Mouse (Mus musculus) urinary bladder, adult 2 months (tissue): ENCODE measurements around the gene Thumpd1. TPM values are rescaled to one million over a fixed set of nuclear protein-coding genes. Genes with fewer than 3 reads are reported as not detected.

ENCODE experiments used
- DNase-seq: peaks from one replicate; pipeline ENCODE4 v3.0.0; 2022; ENCODE audit warnings: low spot score
- polyA plus RNA-seq: library from polyadenylated mRNA; depleted of rRNA; stranded (reverse); fragments of >200 nt; gene quantifications from 2 replicates; pipeline ENCODE4 v1.2.3, GENCODE M21; 2012; rRNA removed

Thumpd1 gene
- polyA plus RNA-seq, 1 experiment: 29.7 TPM

DNA sequence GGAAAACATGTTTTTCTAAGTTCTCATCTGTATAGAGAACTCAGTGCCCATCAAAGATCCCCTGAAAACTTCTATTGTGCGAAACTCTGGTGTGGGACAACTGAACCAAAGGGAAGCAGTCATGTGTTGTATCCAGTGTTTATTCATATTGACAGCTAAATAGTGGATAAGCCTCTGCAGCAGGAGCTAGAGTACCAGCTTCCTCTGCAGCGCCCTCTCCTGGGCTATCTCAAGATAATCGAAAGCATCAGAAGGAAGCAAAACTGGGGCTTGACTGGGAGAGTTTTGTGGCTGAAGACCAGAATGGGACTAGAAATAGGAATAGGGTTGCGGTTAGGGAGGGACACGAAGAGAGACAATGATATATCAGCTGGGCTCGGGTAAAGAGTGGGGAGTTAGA, 49.7 kb downstream of the Thumpd1 start:
- DNase-seq: no peak

GRCm38 (mm10) chr7:119670395-119670794, 50.2 kb downstream of the Thumpd1 start:
- DNase-seq: no peak

DNA sequence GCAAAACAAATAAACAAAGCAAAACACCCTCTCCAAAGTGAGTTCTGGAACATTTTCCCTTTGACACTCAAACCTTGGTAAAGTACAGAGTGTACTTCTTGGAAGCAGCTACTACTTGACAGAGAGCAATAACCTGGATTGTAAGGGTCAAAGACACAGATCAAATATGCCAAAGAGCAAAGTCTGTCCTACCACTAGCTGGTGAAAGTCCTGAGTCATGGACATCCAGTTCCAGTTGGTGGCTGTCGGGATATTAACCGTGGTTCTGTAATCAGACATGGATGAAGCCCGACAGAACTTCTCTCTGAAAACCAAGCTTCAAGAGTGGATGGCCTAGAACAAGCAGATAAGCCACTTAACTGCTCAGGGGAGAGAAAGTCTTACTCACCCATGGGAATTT, 52.7 kb downstream of the Thumpd1 start:
- DNase-seq: no peak

Other genes with a start within 250 kb of the Thumpd1 start
- not detected in 2 replicates for gene Umod, start 241.5 kb downstream of the Thumpd1 start, polyA plus RNA-seq
- 0.22 and 0.23 TPM in 2 replicates for gene Acsm5, start 201.3 kb downstream of the Thumpd1 start, polyA plus RNA-seq
- not detected in 2 replicates for gene Pdilt, start 197.3 kb downstream of the Thumpd1 start, polyA plus RNA-seq
- not detected in 2 replicates for gene Acsm2, start 166.5 kb downstream of the Thumpd1 start, polyA plus RNA-seq
- gene Acsm1, start 113.8 kb downstream of the Thumpd1 start, polyA plus RNA-seq: 0.04 TPM in 1 of 2 replicates, not detected in the other
- gene Acsm4, start 30.8 kb downstream of the Thumpd1 start, polyA plus RNA-seq: not detected in 2 replicates
- gene Acsm3, start 40.1 kb upstream of the Thumpd1 start, polyA plus RNA-seq: 2.7 and 6.8 TPM in 2 replicates
- gene Rexo5, start 73.2 kb upstream of the Thumpd1 start, polyA plus RNA-seq: 13.5 and 19.8 TPM in 2 replicates
- gene Eri2, start 73.3 kb upstream of the Thumpd1 start, polyA plus RNA-seq: 6.2 and 6.3 TPM in 2 replicates
- 8.3 and 8.9 TPM in 2 replicates for gene Lyrm1, start 175.1 kb upstream of the Thumpd1 start, polyA plus RNA-seq
- 10.3 and 11.4 TPM in 2 replicates for gene Dcun1d3, start 175.5 kb upstream of the Thumpd1 start, polyA plus RNA-seq